Mouse (Mus musculus): ENCODE measurements around the gene Lbh.

- TF ChIP-seq CTCF (IDR thresholded peaks at IDR 0.05; ENCODE audit: borderline replicate concordance, insufficient read depth, low read length) (no peak), POLR2A (IDR thresholded peaks at IDR 0.05; ENCODE audit: low read depth, low read length) (no peak)
Measured at GRCm38 (mm10) chr17:72904873-72905272, 13.2 kb upstream of the Lbh start.

Measured in embryonic fibroblast, embryonic 13.5 days (primary cell).